Mouse (Mus musculus): Measurements from ENCODE around the gene Taok2.

DNA sequence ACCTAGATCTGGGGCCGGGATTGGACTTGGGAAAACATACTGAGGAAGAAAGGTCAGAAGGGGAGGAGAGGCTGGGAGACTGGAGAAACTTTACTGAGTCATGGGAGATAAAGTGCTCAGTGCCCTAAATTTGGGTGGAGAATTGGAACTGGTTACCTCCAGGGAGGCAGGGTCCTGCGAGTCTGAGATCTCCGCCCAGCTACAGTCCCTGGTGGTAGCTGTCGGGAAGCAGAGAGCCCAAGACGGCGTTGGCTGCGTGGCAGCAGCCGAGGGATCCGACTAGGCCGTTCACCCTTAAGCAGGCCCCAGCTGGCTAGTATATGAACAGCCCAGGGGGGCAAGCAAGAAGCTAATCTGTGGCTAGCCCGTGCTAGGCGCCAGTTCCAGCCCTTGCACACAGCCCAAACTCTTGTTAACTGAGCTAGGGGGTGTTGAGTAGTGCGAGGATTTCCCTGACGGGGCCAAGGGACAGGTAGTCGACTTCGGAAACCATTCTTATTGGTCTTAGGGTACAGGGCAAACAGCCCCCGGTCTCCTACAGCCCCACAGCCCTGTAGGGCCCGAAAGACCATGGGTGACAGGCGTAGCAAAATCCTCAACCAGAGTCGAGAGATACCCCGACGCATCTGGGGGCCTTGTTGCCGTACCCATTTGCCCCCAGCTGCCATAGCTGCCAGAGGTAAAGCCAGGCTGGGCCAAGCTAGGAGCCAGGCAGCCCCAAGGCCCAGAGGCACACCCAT lies 14.6 kb downstream of the Taok2 start:
- no peak for TF ChIP-seq CTCF (conservative IDR thresholded peaks at IDR 0.05; ENCODE audit: low read length)
- no peak for TF ChIP-seq NANOG (IDR thresholded peaks at IDR 0.05; ENCODE audit: borderline replicate concordance, low read length)

Measured in E14TG2a.4 (cell line).